Mouse (Mus musculus) skeletal muscle tissue, postnatal 0 days (tissue): ENCODE data around the gene Ube2ql1. TPM values are rescaled to one million over a fixed set of nuclear protein-coding genes. Genes with fewer than 3 reads are reported as not detected.

Source experiments
- polyA plus RNA-seq: library from polyadenylated mRNA; unstranded; fragments of >200 nt; fragmentation: Nextera tagmentation; extraction: Ambion mirVana; gene quantifications from 2 replicates; pipeline ENCODE4 v1.2.1, GENCODE M21; 2015

Ube2ql1 gene
- 0.10 and 0.14 TPM in 2 replicates for polyA plus RNA-seq

DNA sequence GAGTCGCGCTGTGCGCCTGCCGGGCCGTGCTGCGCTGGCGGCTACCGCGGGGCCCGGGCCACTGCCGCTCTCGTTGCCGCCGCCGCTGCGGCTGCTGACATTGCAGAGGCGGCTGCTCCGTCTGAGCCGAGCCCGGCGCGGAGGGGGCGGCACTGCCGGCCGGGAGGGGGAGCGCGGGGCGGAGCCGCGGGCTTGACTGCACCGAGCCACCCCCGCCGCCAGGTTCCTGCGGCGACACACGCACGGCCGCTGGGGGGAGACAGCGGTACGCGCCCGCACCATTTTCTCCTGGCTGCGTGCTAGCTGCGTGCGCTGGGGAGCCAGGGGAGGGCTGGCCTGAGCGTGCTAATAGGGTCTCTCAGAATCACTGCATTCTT is at the start of gene Ube2ql1:
Ube2ql1 (minus strand) TSS at position 131 of the 377 bp plus-strand sequence.

Other genes starting within 250 kb of the Ube2ql1 start
- gene Nsun2, start 206.1 kb downstream of the Ube2ql1 start, polyA plus RNA-seq, result 41.5 and 42.3 TPM in 2 replicates
- 2.2 and 2.3 TPM in 2 replicates for gene Tent4a, start 205.3 kb downstream of the Ube2ql1 start, polyA plus RNA-seq
- gene Srd5a1, start 128.4 kb downstream of the Ube2ql1 start, polyA plus RNA-seq, result 4.8 and 5.7 TPM in 2 replicates
- 58.4 and 67.9 TPM in 2 replicates for gene Med10, start 62.5 kb upstream of the Ube2ql1 start, polyA plus RNA-seq